Mouse (Mus musculus) layer of hippocampus, postnatal 25 days (tissue): Measurements from ENCODE around the gene Tuba8. TPM values are rescaled to one million over a fixed set of nuclear protein-coding genes. Genes with fewer than 3 reads are reported as not detected.

Experiments
- DNase-seq, 2 experiments: peaks; one replicate each; pipeline ENCODE4 v3.0.0; 2022; ENCODE audit warnings: mixed read lengths in 2 of 2, low spot score in 1 of 2; ENCODE audit errors: extremely low spot score in 1 of 2
- total RNA-seq, 2 experiments: library from RNA; stranded (reverse); gene quantifications; 2 replicates each; pipeline ENCODE4 v1.2.3; 2021

Tuba8 gene
- 1 to 10 TPM; 4.3 to 5.3 TPM for total RNA-seq

DNA sequence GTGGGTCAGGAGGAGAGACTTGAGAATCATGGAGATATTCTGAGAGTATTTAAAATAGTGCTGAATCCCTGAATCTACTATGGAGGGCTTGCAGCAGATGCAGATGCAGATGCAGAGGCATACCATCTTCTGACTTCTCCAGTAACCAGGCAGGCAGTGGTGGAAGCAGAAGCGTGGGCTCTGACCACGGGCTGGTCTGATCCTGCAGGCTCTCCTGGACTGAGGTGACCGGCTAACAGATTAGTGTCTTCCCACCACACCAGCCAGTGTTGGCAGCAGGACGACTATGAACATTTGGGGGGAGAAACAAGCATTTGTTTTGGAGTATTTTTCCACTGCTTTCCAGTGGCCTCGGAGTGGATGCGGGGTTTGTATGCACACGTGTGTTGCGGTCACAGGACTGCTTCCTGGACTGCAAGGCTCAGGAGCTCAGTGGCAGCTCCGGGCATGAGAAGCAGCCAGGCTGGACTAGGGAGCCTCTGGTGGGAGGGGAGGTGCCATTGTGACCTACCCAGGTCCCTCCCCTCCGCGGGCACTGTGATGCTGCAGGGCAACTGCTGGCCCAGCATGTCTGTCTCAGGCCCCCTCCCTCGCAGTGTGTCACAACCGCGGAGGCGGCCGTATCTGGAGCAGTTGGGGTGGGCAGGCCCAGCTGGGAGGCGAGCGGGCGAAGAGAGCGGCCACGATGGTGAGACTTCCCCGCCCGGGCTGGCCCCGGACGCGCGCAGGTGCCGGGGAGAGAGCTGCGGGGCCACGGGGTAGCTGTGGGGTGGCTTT, at the start of gene Tuba8:
Tuba8 (plus strand) TSS at position 548 of the 777 bp plus-strand sequence.
- DNase-seq: peak; percentile 21 to 30

DNA sequence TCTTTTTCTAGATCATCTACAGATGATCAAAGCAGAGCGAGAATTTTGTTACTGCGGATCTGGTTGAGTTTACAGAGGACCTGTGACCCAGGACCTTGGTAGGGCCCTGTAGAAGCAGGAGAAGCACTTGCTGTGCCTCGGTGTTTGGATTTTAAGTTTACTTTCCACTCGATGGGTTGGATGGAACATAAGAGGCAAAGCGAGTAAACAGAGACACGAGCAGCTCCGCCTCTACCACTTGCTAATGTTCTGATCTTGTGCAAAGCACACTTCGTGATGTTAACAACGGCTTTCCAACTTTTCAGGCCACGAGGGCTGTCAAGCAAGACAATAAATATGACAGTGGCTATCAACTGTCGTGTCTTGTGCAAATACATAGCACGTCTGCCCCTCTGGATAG, 47.9 kb upstream of the Tuba8 start:
- DNase-seq: no peak

DNA sequence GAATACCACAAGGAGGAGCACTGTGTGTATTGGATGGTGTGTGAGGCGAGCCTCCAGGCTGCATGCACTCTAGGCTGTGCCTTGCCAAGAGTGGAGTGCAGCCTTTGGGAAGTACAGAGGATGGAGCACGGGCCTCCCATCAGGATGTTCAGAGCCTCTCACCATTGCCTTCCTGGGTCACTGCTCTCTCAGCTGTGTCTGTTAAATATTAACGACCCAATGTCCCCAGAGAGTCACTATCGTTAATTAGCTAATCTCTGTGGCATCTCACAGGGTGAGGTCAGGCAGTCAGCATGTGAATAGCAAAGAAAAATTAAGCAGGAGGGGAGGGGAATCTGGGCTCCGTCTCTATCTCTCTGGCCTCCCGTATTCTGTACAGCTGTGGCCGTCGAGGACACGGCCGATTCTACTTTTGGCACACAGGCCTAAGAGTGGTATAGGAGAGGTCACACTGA, 44.4 kb upstream of the Tuba8 start:
- no peak for DNase-seq

DNA sequence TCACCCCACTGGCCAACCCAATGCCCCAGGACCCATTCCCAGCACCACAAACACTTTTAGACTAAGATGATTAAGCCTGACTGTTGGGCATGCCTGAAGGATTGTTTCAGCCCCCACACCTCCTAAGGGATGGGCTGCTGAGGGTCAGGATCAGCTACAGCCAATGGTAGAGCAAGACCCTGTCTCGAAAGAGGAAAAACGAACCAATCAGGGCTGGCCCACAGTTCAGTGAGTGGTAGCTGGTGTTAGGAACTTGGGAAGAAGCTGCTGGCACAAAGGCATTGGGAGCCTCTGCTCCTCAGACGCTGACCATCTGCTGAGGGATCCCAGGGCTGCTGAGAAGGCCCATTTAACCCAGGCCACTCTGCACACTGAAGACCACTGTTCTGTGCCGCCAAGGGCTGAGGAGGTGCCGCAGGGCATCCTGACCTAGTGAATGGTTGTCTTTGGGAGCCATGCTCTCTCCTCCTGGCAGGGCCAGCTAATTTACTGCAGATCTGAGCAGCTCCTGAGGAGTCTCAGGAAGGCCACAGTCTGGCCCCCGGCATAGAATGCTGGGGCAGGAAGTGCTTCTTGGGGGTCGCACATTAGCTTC, 43.0 kb upstream of the Tuba8 start:
- DNase-seq: no peak

DNA sequence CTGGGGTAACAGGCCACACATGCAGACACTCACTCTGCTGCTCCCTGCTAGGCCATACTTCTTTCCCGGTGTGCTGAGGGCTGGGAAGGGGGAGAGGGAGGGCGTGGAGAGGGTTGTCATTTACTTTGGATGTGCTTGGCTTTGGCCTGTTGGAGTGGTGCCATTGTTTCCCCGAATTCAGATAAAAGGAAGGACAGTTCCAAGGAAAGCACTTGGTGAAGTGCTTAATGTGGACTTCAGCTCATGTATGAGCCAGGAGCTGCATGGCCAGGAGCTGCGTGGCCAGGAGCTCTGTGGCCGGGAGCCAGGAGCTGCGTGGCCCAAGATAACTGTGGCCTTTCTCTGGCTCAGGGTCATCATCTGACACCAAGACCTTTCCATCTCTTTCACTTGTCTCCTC, 39.4 kb upstream of the Tuba8 start:
- DNase-seq: no peak

DNA sequence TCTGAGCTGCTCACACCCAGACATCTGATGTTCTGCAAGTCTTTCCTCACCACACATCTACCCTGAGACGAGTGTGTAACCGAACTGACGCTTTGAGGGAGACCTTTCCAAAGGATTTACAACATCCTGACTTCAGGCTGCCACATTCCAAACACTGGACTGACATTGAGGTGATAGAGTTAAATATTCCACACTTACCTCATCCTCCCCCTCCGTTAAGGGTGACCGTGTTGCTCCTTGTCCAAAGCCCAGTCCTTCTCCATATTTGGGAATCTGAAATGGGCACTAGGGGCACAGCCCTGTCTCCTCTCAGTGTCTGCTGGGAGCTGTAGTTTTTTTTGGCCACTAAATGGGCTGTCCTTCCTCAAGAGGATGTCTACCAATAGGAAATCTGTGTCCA, 37.0 kb upstream of the Tuba8 start:
- DNase-seq: no peak

DNA sequence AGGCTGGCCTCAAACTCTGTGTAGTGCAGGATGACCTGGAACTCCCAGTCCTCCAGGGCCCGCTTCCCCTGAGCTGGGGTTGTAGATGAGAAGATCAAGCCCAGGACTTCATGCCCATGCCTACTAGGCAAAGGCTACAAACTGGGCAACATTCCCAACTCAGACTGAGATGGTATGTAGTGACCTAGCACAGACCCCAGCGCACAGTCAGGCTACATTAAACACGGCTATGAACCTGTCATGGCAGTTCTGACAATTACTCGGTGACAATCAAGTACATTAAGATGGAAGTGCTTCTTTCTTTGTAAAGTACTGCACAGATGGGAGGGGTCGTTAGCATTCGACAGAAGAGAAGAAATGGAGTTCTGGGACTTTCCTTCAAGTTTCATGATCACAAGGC, 35.7 kb upstream of the Tuba8 start:
- no peak for DNase-seq

DNA sequence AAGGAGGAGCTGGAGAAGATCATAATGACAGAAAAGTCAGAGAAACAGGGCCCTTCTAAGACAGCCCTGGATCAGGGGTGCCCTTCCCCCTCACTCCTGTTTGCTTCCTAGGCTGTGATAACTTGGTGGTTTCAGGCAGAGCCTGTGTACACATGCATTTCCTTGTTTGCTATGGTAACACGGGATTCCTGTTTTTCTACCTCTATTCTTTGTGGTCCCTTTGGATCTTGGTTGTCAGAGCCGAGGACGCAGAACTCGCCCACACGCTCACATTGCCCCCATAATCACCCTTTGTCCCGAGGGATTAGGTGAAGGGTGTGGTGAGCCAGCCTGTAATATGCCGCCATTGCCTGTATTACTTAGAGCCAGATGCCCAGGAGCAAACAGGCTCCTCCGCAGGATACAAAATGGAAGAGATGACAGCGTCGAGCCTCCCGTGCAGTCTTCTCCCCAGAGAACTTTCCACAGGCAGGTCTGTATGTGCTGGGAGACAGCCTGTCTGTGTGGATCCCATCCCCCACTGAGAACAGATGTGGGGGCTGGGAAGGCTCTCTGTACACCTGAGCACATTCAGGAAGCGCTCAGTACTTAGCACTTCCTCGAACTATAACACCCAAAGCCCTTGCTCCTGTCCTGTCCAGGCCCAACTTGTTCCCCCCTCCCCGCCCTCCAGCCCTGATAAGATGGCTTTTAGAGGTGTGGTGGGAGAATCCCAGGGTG, 34.3 kb upstream of the Tuba8 start:
- no peak for DNase-seq

DNA sequence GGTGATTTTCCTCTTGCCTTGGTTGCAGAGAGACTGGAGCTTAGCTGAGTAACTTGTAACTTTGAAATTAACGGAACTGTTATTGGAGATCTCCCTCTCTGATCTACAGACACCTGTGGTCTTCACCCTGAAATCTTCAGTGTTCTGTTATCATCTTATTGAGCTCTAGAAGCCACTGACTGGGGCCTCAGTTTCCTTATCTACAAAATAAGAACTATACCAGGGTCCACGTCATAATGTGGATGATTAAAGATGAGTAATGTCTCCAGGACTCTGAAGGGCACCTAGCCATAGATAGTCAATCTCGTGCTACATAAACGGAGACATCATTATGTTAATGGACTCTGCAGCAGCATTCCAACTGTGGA, 33.8 kb upstream of the Tuba8 start:
- DNase-seq: no peak

DNA sequence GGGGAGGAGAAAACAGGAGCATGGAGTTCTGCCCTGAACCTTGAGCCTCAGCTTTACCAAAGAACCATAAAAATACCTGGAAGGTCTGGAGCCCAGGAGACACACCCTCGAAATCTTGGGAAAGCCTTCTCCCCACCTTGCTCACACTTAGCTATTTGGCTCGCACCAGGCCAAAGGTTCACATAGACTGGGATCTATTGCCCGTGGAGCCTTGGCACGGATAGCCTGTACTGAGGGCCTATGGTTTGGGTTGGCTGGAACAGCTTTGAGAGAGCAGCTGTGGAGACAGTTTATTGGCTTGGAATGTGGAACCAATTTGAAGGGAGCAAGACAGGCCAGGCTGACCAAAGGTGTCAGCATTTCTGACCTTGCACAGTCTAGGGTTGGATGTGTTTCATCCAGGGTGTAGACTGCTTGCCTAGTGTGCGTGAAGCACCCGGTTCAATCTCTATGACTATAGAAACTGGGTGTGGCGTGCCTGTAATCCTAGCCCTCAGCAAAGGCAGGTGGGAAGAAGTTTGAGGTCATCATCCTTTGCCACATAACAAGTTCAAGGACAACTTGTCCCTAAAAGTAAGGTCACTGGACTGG, 33.3 kb upstream of the Tuba8 start:
- no peak for DNase-seq

DNA sequence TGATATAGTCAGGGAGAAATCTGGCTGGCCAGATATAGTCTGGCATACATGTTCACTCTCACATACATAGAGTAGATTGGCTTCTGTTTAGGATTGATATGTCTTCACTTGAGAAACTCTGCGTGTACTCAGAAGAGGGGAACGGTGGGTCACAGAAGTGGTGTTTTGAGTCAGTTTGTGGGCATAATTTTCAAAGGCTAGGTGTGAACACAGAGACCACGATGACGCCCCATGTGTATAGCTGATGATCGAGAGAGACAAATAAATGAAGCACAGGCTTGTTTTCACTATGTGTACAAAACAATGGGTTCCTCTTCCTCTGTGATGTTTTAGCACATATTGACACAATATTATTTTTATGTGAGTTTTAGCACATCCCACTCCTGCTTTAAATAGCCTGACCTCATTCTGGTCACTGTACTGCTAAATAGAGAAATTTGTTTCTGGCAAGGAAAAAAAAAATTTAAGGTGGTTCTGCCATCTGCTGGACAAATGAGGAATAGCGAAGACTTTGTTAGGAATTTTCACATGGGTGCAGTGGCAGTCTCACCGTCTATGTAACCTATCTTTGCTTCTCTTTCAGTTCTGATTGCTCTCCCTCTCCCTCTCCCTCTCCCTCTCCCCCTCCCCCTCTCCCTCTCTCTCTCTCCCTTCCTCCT, 31.7 kb upstream of the Tuba8 start:
- peak in 1 of 2 experiments; percentile 73 for DNase-seq

DNA sequence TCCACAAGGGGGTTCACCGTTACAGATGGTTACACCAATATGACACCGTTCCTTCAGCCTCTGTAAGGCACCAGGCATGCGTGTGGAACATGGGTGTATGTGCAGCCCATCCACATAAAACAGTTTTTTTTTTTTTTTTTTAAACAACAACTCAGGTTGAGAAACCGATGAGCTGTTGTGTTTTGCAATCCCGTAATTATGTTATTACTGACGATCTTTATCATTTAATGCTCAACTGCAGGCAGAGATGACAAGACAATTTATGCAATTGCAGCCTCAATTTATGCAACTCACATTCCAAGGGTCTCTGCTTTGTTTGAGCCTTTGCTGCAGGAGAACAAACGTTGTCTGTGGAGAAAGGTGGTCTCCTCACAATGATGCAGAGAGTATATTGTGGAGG, 30.6 kb upstream of the Tuba8 start:
- no peak for DNase-seq

DNA sequence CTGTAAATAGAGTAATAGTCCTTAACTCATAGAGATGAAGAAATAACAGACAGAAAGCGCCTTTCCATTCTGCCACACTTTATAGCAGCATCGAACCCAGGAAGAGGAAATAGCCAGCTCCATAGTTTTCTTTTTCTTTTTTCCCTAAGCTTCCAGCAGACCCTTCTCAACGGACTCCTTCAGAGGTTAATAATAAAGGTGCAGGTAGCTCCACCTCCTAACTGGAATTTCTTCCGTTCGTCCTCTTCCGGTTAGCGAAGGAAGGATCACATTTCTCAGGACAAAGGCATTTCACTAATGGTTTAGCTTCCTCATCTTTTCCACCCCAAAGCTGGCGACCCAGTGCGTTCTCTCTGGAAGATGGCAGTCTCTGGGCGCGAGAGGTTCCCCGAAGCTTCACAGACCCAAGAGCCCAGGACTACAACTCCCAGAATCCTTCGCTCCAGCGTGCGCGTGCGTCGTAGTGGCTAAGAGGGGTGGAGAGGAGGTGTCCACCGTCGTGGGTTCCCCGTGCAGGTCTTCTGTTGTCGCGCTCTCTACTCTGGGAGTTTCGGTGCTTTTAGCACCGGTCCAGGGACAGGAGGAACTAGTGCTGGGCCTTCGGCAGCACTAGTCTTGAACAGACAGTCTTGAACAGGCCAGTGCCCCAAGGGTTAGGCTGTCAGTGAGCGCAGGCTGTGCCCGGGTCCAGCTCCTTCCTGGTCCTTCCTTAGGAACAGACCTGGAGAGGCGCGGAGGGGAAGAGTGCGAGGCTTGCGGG, 26.9 kb upstream of the Tuba8 start, which contains the start of gene Pex26:
Pex26 (plus strand) TSS at position 254 of the 760 bp plus-strand sequence.
- DNase-seq: peak; percentile 85 to 86

DNA sequence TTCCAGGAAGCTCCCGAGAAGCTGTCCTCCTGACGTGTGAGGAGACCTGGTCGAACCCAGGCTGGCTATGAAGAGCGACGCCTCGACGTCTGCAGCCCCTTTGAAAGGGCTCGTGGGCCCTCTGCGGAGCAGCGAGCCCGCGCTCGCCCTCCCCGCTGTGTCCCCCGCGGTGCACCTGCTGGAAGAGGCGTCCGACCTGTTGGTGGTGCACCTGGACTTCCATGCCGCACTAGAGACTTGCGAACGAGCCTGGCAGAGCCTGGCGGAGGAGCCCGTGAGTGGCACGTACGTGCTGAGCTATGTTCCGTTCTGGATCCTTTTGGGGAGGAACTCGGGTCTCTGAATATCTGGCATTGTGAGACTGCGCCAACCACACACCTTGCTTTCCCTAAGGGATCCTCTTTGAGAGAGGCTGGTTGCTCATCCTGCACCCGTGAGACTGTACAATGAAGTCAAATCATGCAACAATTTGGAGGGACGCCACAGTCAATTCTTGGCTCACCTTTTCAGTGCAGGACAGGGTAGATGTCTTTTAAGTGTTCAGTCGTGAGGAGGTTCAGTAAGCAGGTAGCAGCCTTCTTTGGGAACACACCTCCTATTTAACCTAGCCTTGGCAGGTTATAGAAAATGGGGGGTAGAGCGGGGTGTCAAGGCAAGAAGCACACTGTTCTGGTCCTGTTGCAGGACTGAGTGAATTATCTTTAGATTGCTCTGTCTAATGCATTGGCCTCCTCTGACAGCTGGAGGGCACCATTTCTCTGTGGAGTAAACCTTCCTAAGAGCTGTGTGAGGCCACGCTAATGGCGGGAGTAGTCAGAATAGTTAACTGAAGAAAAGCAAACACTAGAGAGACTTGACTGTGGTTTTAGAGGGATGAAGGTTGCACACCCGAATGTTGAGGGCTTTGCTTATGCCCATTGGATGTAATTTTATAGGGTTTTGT, 26.0 kb upstream of the Tuba8 start:
- peak in 1 of 2 experiments; percentile 22 for DNase-seq

DNA sequence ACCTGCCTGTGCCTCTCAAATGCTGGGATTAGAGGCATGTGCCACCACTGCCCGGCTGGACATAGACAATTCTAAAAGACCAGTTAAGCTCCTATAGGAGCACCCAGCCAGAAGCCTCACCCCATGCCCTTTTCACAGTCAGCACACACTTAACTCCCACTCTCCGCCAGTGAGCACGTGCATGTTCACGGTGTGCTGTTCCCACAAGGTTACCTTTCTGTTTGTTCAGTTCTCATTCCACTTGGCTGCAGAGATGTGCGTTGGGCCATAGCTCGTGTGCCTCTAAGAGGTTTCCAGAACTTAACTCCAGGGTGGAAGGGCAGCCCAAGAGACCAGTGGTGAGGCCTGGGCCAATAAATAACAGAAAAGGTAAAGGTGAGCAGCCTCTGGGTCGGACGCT, 25.3 kb upstream of the Tuba8 start:
- DNase-seq: no peak

DNA sequence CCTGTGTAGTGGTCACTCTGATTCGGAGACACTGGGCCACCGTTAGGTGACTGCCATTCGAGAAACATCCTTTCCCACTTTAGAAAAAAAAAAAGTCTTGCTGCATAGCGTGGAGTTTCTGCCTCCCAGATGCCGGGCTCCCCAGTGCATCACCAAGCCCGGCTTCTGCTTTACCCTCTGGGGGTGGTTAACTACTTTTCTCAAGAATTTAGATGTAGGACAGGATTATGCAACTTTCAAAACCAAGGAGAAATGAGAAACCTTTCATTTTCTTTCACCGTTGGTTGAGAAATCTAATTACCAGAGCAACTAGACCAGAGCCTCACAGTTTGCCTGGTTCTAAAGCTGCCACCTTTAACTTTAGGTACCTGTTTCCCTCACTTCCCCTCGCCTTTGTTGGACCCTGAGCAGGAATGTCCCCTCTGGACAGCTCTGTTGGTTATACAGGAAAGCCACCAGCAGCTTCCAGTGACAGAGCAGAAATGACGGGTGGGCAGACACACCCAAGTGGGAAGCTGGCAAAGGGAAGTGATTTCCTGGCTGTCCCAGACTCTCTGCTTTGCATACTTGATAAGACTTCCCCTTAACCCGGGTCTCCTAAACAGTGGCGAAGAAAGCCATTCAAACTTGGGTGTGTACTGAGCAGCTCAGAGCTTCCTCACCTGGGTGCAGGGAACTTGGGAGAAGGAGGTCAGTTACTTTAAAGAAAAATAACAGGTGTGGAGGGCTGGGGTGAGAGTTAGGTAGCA, 19.1 kb upstream of the Tuba8 start:
- DNase-seq: no peak

DNA sequence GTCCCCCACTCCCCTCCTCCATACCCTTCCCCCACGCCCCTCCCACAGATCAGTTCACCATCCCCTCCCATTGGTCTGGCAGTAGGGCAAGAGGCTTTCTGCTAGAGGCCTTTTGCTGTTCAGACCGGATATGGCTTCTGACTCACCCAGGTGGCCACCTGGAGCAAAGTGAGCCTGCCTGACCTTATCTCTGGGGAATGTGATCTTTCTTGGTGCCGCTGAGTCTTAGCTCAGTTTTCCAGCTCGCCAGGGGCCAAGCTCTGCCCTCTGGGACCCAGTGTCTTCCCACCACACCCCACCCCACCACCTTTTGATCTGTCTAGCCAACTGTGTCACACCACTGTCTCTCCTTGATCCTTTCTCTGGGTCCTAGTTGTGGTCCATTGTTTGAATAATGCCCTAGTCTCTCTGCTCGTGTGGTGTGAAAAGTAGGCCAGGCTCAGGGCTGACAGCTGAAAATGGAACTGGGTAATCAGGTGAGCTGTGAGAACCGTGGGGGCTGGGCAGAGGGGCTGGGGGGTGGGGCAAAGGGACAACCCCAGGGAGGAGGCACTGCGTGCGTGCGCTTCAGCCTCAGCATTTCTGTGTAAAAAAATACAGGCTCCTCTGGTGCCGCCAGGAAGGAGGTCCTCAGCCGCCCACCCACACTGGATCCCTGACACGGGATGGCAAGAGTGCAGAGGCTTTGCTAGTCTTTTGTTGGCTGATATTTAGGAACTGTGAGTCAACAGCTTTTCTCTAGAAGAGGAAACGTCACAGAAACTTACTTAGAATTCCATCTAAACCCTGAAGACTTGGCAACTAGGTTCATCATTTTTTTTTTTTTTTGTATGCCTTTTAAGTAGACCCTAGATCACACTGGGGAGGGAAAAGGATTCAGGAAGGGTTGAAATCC, 16.2 kb upstream of the Tuba8 start:
- no peak for DNase-seq
